Mouse (Mus musculus) MEL (cell line): ENCODE results near the gene Cmtm2a. TPM values are rescaled to one million over a fixed set of nuclear protein-coding genes. Genes with fewer than 3 reads are reported as not detected.

ENCODE experiments used
- DNase-seq: peaks from one replicate; pipeline ENCODE4 v3.0.0; 2011; ENCODE audit warnings: low read depth, low spot score
- H3K27ac ChIP-seq: 2 replicates; pipeline ENCODE4 v1.5.1; 2012; ENCODE audit warnings: low read depth, mild to moderate bottlenecking, control low read depth, low read length, moderate library complexity; ENCODE audit not compliant: control insufficient read depth
- H3K27me3 ChIP-seq, 2 experiments: fragments of 150-350 bp in 1 of 2; sonication (generic) in 1 of 2; 2 replicates each; pipeline ENCODE4 v1.6.1; 2012; ENCODE audit warnings: low read length in 2 of 2, mild to moderate bottlenecking in 2 of 2, improper control_type of control experiment in 1 of 2, moderate library complexity in 1 of 2; ENCODE audit not compliant: insufficient read depth in 2 of 2, control insufficient read depth in 1 of 2
- H3K36me3 ChIP-seq, 2 experiments: 2 replicates each; pipeline ENCODE4 v1.6.1; 2012 to 2014; ENCODE audit warnings: low read length in 2 of 2, improper control_type of control experiment in 1 of 2, inconsistent platforms in 1 of 2, mild to moderate bottlenecking in 1 of 2; ENCODE audit not compliant: insufficient read depth in 2 of 2, control insufficient read depth in 1 of 2
- H3K4me1 ChIP-seq, 2 experiments: fragments of 150-350 bp in 1 of 2; sonication (generic) in 1 of 2; 2 replicates each; pipeline ENCODE4 v1.6.1; 2012; ENCODE audit warnings: low read length in 2 of 2, improper control_type of control experiment in 1 of 2, mild to moderate bottlenecking in 1 of 2; ENCODE audit not compliant: insufficient read depth in 2 of 2, control insufficient read depth in 1 of 2
- H3K4me3 ChIP-seq, 2 experiments: fragments of 150-350 bp in 1 of 2; sonication (generic) in 1 of 2; 2 replicates each; pipeline ENCODE4 v1.5.1; 2012; ENCODE audit warnings: low read depth in 2 of 2, low read length in 2 of 2, mild to moderate bottlenecking in 2 of 2, moderate library complexity in 2 of 2, control low read depth in 1 of 2, improper control_type of control experiment in 1 of 2; ENCODE audit not compliant: control insufficient read depth in 1 of 2, insufficient read depth in 1 of 2
- H3K79me2 ChIP-seq: 2 replicates; pipeline ENCODE4 v1.6.1; 2012; ENCODE audit warnings: mild to moderate bottlenecking, low read length, moderate library complexity; ENCODE audit not compliant: control insufficient read depth, poor library complexity, insufficient read depth
- H3K9ac ChIP-seq: 2 replicates; pipeline ENCODE4 v1.6.1; 2012; ENCODE audit warnings: low read depth, mild to moderate bottlenecking, control low read depth, low read length, moderate library complexity; ENCODE audit not compliant: control insufficient read depth, poor library complexity, severe bottlenecking
- H3K9me3 ChIP-seq: fragments of 150-350 bp; sonication (generic); replicated peaks from 2 replicates; pipeline ENCODE4 v1.6.1; 2012; ENCODE audit warnings: mild to moderate bottlenecking, low read length, improper control_type of control experiment, moderate library complexity; ENCODE audit not compliant: insufficient read depth
- CHD1 ChIP-seq: IDR thresholded peaks from 2 replicates; pipeline ENCODE4 v1.6.1; 2012; ENCODE audit warnings: low read depth, mild to moderate bottlenecking, inconsistent platforms, low read length, improper control_type of control experiment
- CHD2 ChIP-seq: IDR thresholded peaks from 2 replicates; pipeline ENCODE4 v1.6.1; 2011; ENCODE audit warnings: low read length, improper control_type of control experiment
- CTCF ChIP-seq, 3 experiments: IDR thresholded peaks in 2 of 3; conservative IDR thresholded peaks in 1 of 3; 2 replicates each; pipeline ENCODE4 v1.5.1; 2011 to 2012; ENCODE audit warnings: low read length in 3 of 3, low read depth in 2 of 3, mild to moderate bottlenecking in 2 of 3, improper control_type of control experiment in 1 of 3, inconsistent platforms in 1 of 3, mixed read lengths in 1 of 3, moderate library complexity in 1 of 3; ENCODE audit not compliant: control insufficient read depth in 1 of 3, insufficient read depth in 1 of 3, poor library complexity in 1 of 3, severe bottlenecking in 1 of 3
- E2F4 ChIP-seq: IDR thresholded peaks from 2 replicates; pipeline ENCODE4 v1.6.1; 2011; ENCODE audit warnings: low read depth, low read length, improper control_type of control experiment, borderline replicate concordance
- ELF1 ChIP-seq: IDR thresholded peaks from 2 replicates; pipeline ENCODE4 v1.6.1; 2014; ENCODE audit warnings: low read depth, mild to moderate bottlenecking, inconsistent platforms, low read length, improper control_type of control experiment, moderate library complexity
- EP300 ChIP-seq, 2 experiments: IDR thresholded peaks; 2 replicates each; pipeline ENCODE4 v1.6.1; 2011; ENCODE audit warnings: improper control_type of control experiment in 2 of 2, low read length in 2 of 2, low read depth in 1 of 2, mild to moderate bottlenecking in 1 of 2
- ETS1 ChIP-seq: IDR thresholded peaks from 2 replicates; pipeline ENCODE4 v1.6.1; 2012; ENCODE audit warnings: low read depth, mild to moderate bottlenecking, inconsistent platforms, low read length, improper control_type of control experiment, moderate library complexity
- GABPA ChIP-seq: IDR thresholded peaks from 2 replicates; pipeline ENCODE4 v1.6.1; 2012; ENCODE audit warnings: low read depth, mild to moderate bottlenecking, inconsistent platforms, low read length, improper control_type of control experiment, moderate library complexity
- GATA1 ChIP-seq: IDR thresholded peaks from 2 replicates; pipeline ENCODE4 v1.6.1; 2011; ENCODE audit warnings: low read depth, low read length, improper control_type of control experiment
- HCFC1 ChIP-seq: IDR thresholded peaks from 2 replicates; pipeline ENCODE4 v1.6.1; 2012; ENCODE audit warnings: low read depth, mild to moderate bottlenecking, inconsistent platforms, low read length, improper control_type of control experiment, moderate library complexity
- KAT2A ChIP-seq: conservative IDR thresholded peaks from 2 replicates; pipeline ENCODE4 v1.6.1; 2012; ENCODE audit warnings: low read depth, low read length, improper control_type of control experiment, inconsistent platforms
- MAFK ChIP-seq: IDR thresholded peaks from 2 replicates; pipeline ENCODE4 v1.6.1; 2011; ENCODE audit warnings: low read depth, mild to moderate bottlenecking, low read length, improper control_type of control experiment, borderline replicate concordance
- MAX ChIP-seq: IDR thresholded peaks from 2 replicates; pipeline ENCODE4 v1.6.1; 2011; ENCODE audit warnings: low read length, improper control_type of control experiment
- MAZ ChIP-seq: IDR thresholded peaks from 2 replicates; pipeline ENCODE4 v1.6.1; 2012; ENCODE audit warnings: low read depth, mild to moderate bottlenecking, inconsistent platforms, low read length, improper control_type of control experiment
- MEF2A ChIP-seq: IDR thresholded peaks from 2 replicates; pipeline ENCODE4 v1.6.1; 2014; ENCODE audit warnings: low read depth, mild to moderate bottlenecking, inconsistent platforms, low read length, improper control_type of control experiment; ENCODE audit not compliant: poor library complexity, insufficient replicate concordance, severe bottlenecking; ENCODE audit errors: extremely low read depth
- MXI1 ChIP-seq: IDR thresholded peaks from 2 replicates; pipeline ENCODE4 v1.6.1; 2011; ENCODE audit warnings: mild to moderate bottlenecking, low read depth, low read length, improper control_type of control experiment
- MYC ChIP-seq: IDR thresholded peaks from 2 replicates; pipeline ENCODE4 v1.6.1; 2011; ENCODE audit warnings: low read depth, mild to moderate bottlenecking, low read length, improper control_type of control experiment, moderate library complexity
- NELFE ChIP-seq: IDR thresholded peaks from 2 replicates; pipeline ENCODE4 v1.6.1; 2011; ENCODE audit warnings: low read depth, low read length, improper control_type of control experiment
- POLR2A ChIP-seq, 2 experiments: IDR thresholded peaks; 2 replicates each; pipeline ENCODE4 v1.6.1; 2011 to 2012; ENCODE audit warnings: low read length in 2 of 2, mild to moderate bottlenecking in 2 of 2, control low read depth in 1 of 2, improper control_type of control experiment in 1 of 2, low read depth in 1 of 2, moderate library complexity in 1 of 2; ENCODE audit not compliant: control insufficient read depth in 1 of 2, insufficient read depth in 1 of 2, poor library complexity in 1 of 2
- POLR2AphosphoS2 ChIP-seq: IDR thresholded peaks from 2 replicates; pipeline ENCODE4 v1.6.1; 2011; ENCODE audit warnings: low read length, improper control_type of control experiment
- POLR2AphosphoS5 ChIP-seq: IDR thresholded peaks from 2 replicates; pipeline ENCODE4 v1.6.1; 2012; ENCODE audit warnings: low read depth, borderline replicate concordance, mild to moderate bottlenecking, inconsistent platforms, low read length, moderate library complexity, mixed read lengths
- RAD21 ChIP-seq: IDR thresholded peaks from 2 replicates; pipeline ENCODE4 v1.6.1; 2011; ENCODE audit warnings: mild to moderate bottlenecking, low read depth, low read length, improper control_type of control experiment
- RCOR1 ChIP-seq: IDR thresholded peaks from 2 replicates; pipeline ENCODE4 v1.6.1; 2012; ENCODE audit warnings: low read depth, mild to moderate bottlenecking, inconsistent platforms, low read length, improper control_type of control experiment
- SIN3A ChIP-seq: IDR thresholded peaks from 2 replicates; pipeline ENCODE4 v1.6.1; 2012; ENCODE audit warnings: low read length, improper control_type of control experiment, inconsistent platforms
- SMC3 ChIP-seq: IDR thresholded peaks from 2 replicates; pipeline ENCODE4 v1.6.1; 2011; ENCODE audit warnings: low read depth, low read length, improper control_type of control experiment
- TCF12 ChIP-seq: IDR thresholded peaks from 2 replicates; pipeline ENCODE4 v1.6.1; 2014; ENCODE audit warnings: low read depth, mild to moderate bottlenecking, inconsistent platforms, low read length, improper control_type of control experiment, moderate library complexity
- USF1 ChIP-seq: IDR thresholded peaks from 2 replicates; pipeline ENCODE4 v1.6.1; 2014; ENCODE audit warnings: low read depth, mild to moderate bottlenecking, inconsistent platforms, low read length, improper control_type of control experiment, moderate library complexity
- USF2 ChIP-seq, 2 experiments: IDR thresholded peaks; 2 replicates each; pipeline ENCODE4 v1.6.1; 2011 to 2012; ENCODE audit warnings: improper control_type of control experiment in 2 of 2, low read length in 2 of 2, borderline replicate concordance in 1 of 2, inconsistent platforms in 1 of 2, low read depth in 1 of 2, mild to moderate bottlenecking in 1 of 2; ENCODE audit not compliant: insufficient read depth in 1 of 2
- ZKSCAN1 ChIP-seq: IDR thresholded peaks from 2 replicates; pipeline ENCODE4 v1.6.1; 2012; ENCODE audit warnings: low read depth, mild to moderate bottlenecking, inconsistent platforms, low read length, improper control_type of control experiment, moderate library complexity
- ZNF384 ChIP-seq: IDR thresholded peaks from 2 replicates; pipeline ENCODE4 v1.6.1; 2012; ENCODE audit warnings: low read depth, mild to moderate bottlenecking, inconsistent platforms, low read length, improper control_type of control experiment
- polyA plus RNA-seq, 2 experiments: library from polyadenylated mRNA; stranded (reverse) in 1 of 2; unstranded in 1 of 2; fragments of >175 nt in 1 of 2; fragments of >200 nt in 1 of 2; gene quantifications; 2 replicates each; pipeline versions ENCODE4 v1.2.1 to v1.2.4; 2012; ENCODE audit warnings: low replicate concordance in 2 of 2, low read depth in 1 of 2; ENCODE audit not compliant: insufficient read length in 2 of 2, insufficient read depth in 1 of 2, missing spikeins in 1 of 2
- total RNA-seq: library from RNA; depleted of rRNA; stranded (reverse); fragments of 300-350 nt; gene quantifications from 2 replicates; pipeline ENCODE4 v1.2.3, GENCODE M21; 2012

The Cmtm2a gene
- total and polyA plus RNA-seq, 3 experiments, result not detected

DNA sequence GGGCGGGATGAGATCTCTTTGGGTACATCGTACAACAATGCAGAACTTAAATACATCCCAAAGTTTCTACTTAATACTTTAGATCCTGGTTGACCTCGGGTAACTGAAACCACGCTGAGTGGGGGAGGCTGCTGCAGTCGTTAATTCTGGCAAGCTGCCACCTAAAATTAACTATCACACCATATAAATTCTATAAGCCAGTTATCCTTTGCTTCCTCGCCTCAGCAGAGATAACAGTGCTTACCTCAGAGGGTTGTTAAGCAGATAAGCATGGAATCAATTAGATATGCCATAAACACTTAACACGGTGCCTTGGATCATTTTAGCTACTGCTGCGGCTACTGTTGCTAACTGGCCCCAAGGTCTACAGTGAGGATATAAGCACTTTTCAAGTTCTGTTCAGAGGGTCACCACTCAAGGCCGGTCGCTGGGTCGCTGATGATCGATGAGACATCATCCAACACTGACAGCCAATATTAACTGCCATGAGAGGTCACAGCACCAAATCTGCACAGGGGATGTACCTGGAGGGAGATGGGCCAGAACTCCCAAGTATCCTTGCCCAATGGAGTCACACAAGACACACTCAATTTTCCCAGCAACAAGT lies 50.8 kb downstream of the Cmtm2a start:
- Histone ChIP-seq H3K27ac (peak overlapping the region; percentile 45), H3K27me3 (no peaks in the 10 kb centered on the region), H3K9me3 (no peaks in the 10 kb centered on the region), H3K4me1 (peaks cover 15 to 52% of the 10 kb centered on the region in 2 experiments), H3K9ac (no peak overlapping the region), H3K79me2 (no peaks in the 10 kb centered on the region), H3K4me3 (no peak overlapping the region), H3K36me3 (peaks cover 0 to 33% of the 10 kb centered on the region in 2 experiments; a peak in 2 of 4 replicates)
- peak; percentile 64 for DNase-seq
- TF ChIP-seq TCF12 (peak; percentile 82), MYC (no peak), USF1 (no peak), SIN3A (peak; percentile 67), GATA1 (peak; percentile 94), EP300 (IDR thresholded peaks at IDR 0.05; ENCODE audit: low read depth in 1 of 2, low read length in 2 of 2) (peak; percentile 81 to 90), MXI1 (peak; percentile 22; the same call in 1 of the 2 replicates), RCOR1 (peak; percentile 60), ETS1 (peak; percentile 85)

GRCm38 (mm10) chr8:104239418-104239861 lies 53.5 kb downstream of the Cmtm2a start:
- Histone ChIP-seq H3K4me3 (peak overlapping the region; percentile 10 to 28; a peak in 3 of 4 replicates), H3K9ac (peak overlapping the region; percentile 20; the same call in 1 of the 2 replicates), H3K27ac (peak overlapping the region; percentile 75), H3K36me3 (peaks cover 0 to 30% of the 10 kb centered on the region in 2 experiments; a peak in 3 of 4 replicates), H3K9me3 (no peaks in the 10 kb centered on the region), H3K4me1 (peaks cover 11 to 40% of the 10 kb centered on the region in 2 experiments), H3K79me2 (no peaks in the 10 kb centered on the region), H3K27me3 (no peaks in the 10 kb centered on the region)
- peak; percentile 90 for DNase-seq
- TF ChIP-seq MAZ (peak; percentile 92), POLR2A (IDR thresholded peaks at IDR 0.05; ENCODE audit: control insufficient read depth in 1 of 2, insufficient read depth in 1 of 2, low read depth in 1 of 2, low read length in 2 of 2, poor library complexity in 1 of 2) (peak in 1 of 2 experiments; percentile 32; a peak in 1 of 4 replicates), MAX (0 out of 2 replicates have a peak, but pooled peaks have one; percentile 48), POLR2AphosphoS2 (0 out of 2 replicates have a peak, but pooled peaks have one; percentile 33), GATA1 (peak; percentile 89), CTCF (IDR thresholded peaks at IDR 0.05 in 2 of 3, conservative IDR thresholded peaks at IDR 0.05 in 1 of 3; ENCODE audit: control insufficient read depth in 1 of 3, insufficient read depth in 1 of 3, low read depth in 2 of 3, low read length in 3 of 3, poor library complexity in 1 of 3, severe bottlenecking in 1 of 3) (no peak), RAD21 (no peak), E2F4 (no peak), MAFK (no peak), USF2 (IDR thresholded peaks at IDR 0.05; ENCODE audit: borderline replicate concordance in 1 of 2, insufficient read depth in 1 of 2, low read depth in 1 of 2, low read length in 2 of 2) (no peak), GABPA (no peak), HCFC1 (peak; percentile 54), EP300 (IDR thresholded peaks at IDR 0.05; ENCODE audit: low read depth in 1 of 2, low read length in 2 of 2) (peak; percentile 88 to 93), CHD1 (no peak), NELFE (no peak), ETS1 (peak; percentile 85), ZKSCAN1 (no peak), ZNF384 (no peak), KAT2A (no peak), POLR2AphosphoS5 (no peak), MEF2A (no peak), SMC3 (no peak), TCF12 (peak; percentile 94), CHD2 (no peak), MXI1 (no peak; the same call in 1 of the 2 replicates), ELF1 (peak; percentile 78; the same call in 1 of the 2 replicates)
